Mouse (Mus musculus) midbrain, embryonic 14.5 days (tissue): ENCODE results near the gene Zmynd8. TPM values are rescaled to one million over a fixed set of nuclear protein-coding genes. Genes with fewer than 3 reads are reported as not detected.

Experiments
- ATAC-seq: fragments of 200-750 bp; cut with Nextera tagmentation; 2 replicates; pipeline ENCODE4 v1.8.0; 2017; ENCODE audit warnings: moderate number of reproducible peaks, moderate library complexity; ENCODE audit not compliant: low FRiP score, low TSS enrichment
- DNase-seq: peaks from one replicate; pipeline ENCODE4 v3.0.0-alpha.2; 2015
- H3K27ac ChIP-seq: fragments of 300-500 bp; sonication (generic); replicated peaks from 2 replicates; pipeline ENCODE4 v1.5.1; 2014; ENCODE audit warnings: mild to moderate bottlenecking, low read depth, low read length, moderate library complexity
- H3K27me3 ChIP-seq: fragments of 300-500 bp; sonication (generic); 2 replicates; pipeline ENCODE4 v1.6.1; 2014; ENCODE audit warnings: low read length, control low read depth, mixed read lengths; ENCODE audit not compliant: control insufficient read depth, insufficient read depth
- H3K36me3 ChIP-seq: fragments of 300-500 bp; sonication (generic); 2 replicates; pipeline ENCODE4 v1.6.1; 2014; ENCODE audit warnings: low read length, control low read depth; ENCODE audit not compliant: control insufficient read depth, insufficient read depth
- H3K4me1 ChIP-seq: fragments of 300-500 bp; sonication (generic); 2 replicates; pipeline ENCODE4 v1.6.1; 2014; ENCODE audit warnings: mild to moderate bottlenecking, antibody characterized with exemption, low read length, control low read depth; ENCODE audit not compliant: control insufficient read depth, insufficient read depth
- H3K4me2 ChIP-seq: fragments of 300-500 bp; sonication (generic); 2 replicates; pipeline ENCODE4 v1.6.1; 2014; ENCODE audit warnings: mild to moderate bottlenecking, low read length, moderate library complexity
- H3K4me3 ChIP-seq: fragments of 300-500 bp; sonication (generic); replicated peaks from 2 replicates; pipeline ENCODE4 v1.5.1; 2014; ENCODE audit warnings: low read depth, low read length
- H3K9ac ChIP-seq: fragments of 300-500 bp; sonication (generic); replicated peaks from 2 replicates; pipeline ENCODE4 v1.6.1; 2014; ENCODE audit warnings: mild to moderate bottlenecking, low read length, moderate library complexity
- H3K9me3 ChIP-seq: fragments of 300-500 bp; sonication (generic); 2 replicates; pipeline ENCODE4 v1.6.1; 2016; ENCODE audit warnings: low read length, control low read depth, mixed read lengths; ENCODE audit not compliant: control insufficient read depth
- WGBS: fragments of 180-500 bp; shearing (Covaris S2); extraction: QIAGEN DNeasy Blood & Tissue Kit; methylation state at CpG from one replicate; pipeline ENCODE4 v1.1.7; 2014; 5-methylcytosine and 5-hydroxymethylcytosine counted together
- polyA plus RNA-seq: library from polyadenylated mRNA; unstranded; fragments of >200 nt; fragmentation: Nextera tagmentation; extraction: Ambion mirVana; gene quantifications from 2 replicates; pipeline ENCODE4 v1.2.1, GENCODE M21; 2014

Gene Zmynd8
- polyA plus RNA-seq, 1 experiment from 2014 or later, result 64.4 TPM

GRCm38 (mm10) chr2:165845490-165845889 lies 53.3 kb downstream of the Zmynd8 start:
- H3K4me1 ChIP-seq, result peaks cover 18% of the 10 kb centered on the region
- 86% methylated on average over 22 of the region's 22 CpGs for WGBS
- H3K4me3 ChIP-seq, result no peak overlapping the region
- no peak overlapping the region for H3K9ac ChIP-seq
- ATAC-seq (no peak), DNase-seq (no peak)
- no peaks in the 10 kb centered on the region for H3K27me3 ChIP-seq
- H3K9me3 ChIP-seq, result no peaks in the 10 kb centered on the region
- H3K36me3 ChIP-seq, result peaks cover 83% of the 10 kb centered on the region
- H3K27ac ChIP-seq, result no peak overlapping the region
- no peak overlapping the region for H3K4me2 ChIP-seq

- Histone ChIP-seq H3K4me3 (no peak overlapping the region), H3K36me3 (peaks cover 89% of the 10 kb centered on the region), H3K9ac (no peak overlapping the region), H3K4me2 (no peak overlapping the region), H3K27ac (no peak overlapping the region), H3K27me3 (no peaks in the 10 kb centered on the region), H3K4me1 (peaks cover 14% of the 10 kb centered on the region), H3K9me3 (no peaks in the 10 kb centered on the region)
- DNase-seq, result no peak
- ATAC-seq, result no peak
- WGBS, result 95% methylated on average over 6 of the region's 6 CpGs
Observed at GRCm38 (mm10) chr2:165843350-165843749, 55.5 kb downstream of the Zmynd8 start.

- H3K4me1 ChIP-seq, result peaks cover 19% of the 10 kb centered on the region
- H3K36me3 ChIP-seq, result peaks cover 93% of the 10 kb centered on the region
- ATAC-seq, result no peak
- no peak overlapping the region for H3K4me2 ChIP-seq
- no peaks in the 10 kb centered on the region for H3K9me3 ChIP-seq
- 96% methylated on average over 10 of the region's 10 CpGs for WGBS
- no peak overlapping the region for H3K9ac ChIP-seq
- H3K27ac ChIP-seq, result no peak overlapping the region
- H3K27me3 ChIP-seq, result no peaks in the 10 kb centered on the region
- DNase-seq, result no peak
- no peak overlapping the region for H3K4me3 ChIP-seq
Observed at GRCm38 (mm10) chr2:165842241-165842640, 56.6 kb downstream of the Zmynd8 start.

GRCm38 (mm10) chr2:165841805-165842204 lies 57.0 kb downstream of the Zmynd8 start:
- Histone ChIP-seq H3K36me3 (peaks cover 97% of the 10 kb centered on the region), H3K27me3 (no peaks in the 10 kb centered on the region), H3K4me1 (peaks cover 19% of the 10 kb centered on the region), H3K9me3 (no peaks in the 10 kb centered on the region), H3K27ac (no peak overlapping the region), H3K4me3 (no peak overlapping the region), H3K4me2 (no peak overlapping the region), H3K9ac (no peak overlapping the region)
- 92% methylated on average over 6 of the region's 6 CpGs for WGBS
- ATAC-seq (no peak), DNase-seq (no peak)

GRCm38 (mm10) chr2:165840852-165841251 lies 58.0 kb downstream of the Zmynd8 start:
- Histone ChIP-seq H3K4me1 (peaks cover 19% of the 10 kb centered on the region), H3K4me2 (no peak overlapping the region), H3K27ac (no peak overlapping the region), H3K36me3 (peaks cover 97% of the 10 kb centered on the region), H3K9me3 (no peaks in the 10 kb centered on the region), H3K9ac (no peak overlapping the region), H3K27me3 (no peaks in the 10 kb centered on the region), H3K4me3 (no peak overlapping the region)
- ATAC-seq, result no peak
- DNase-seq, result no peak
- 94% methylated on average over 7 of the region's 7 CpGs for WGBS

GRCm38 (mm10) chr2:165839317-165839652 lies 59.5 kb downstream of the Zmynd8 start:
- peak overlapping the region; percentile 80 for H3K27ac ChIP-seq
- H3K4me2 ChIP-seq, result no peak overlapping the region
- 49% methylated on average over 2 of the region's 2 CpGs for WGBS
- no peak for ATAC-seq
- DNase-seq, result no peak
- H3K36me3 ChIP-seq, result peaks cover 96% of the 10 kb centered on the region
- no peaks in the 10 kb centered on the region for H3K9me3 ChIP-seq
- H3K27me3 ChIP-seq, result no peaks in the 10 kb centered on the region
- peaks cover 19% of the 10 kb centered on the region for H3K4me1 ChIP-seq
- no peak overlapping the region for H3K9ac ChIP-seq
- no peak overlapping the region for H3K4me3 ChIP-seq

- Histone ChIP-seq H3K4me3 (no peak overlapping the region), H3K4me1 (peaks cover 19% of the 10 kb centered on the region), H3K9ac (0 out of 2 replicates have a peak overlapping the region, but pooled peaks have one; percentile 13), H3K27me3 (no peaks in the 10 kb centered on the region), H3K4me2 (no peak overlapping the region), H3K27ac (peak overlapping the region; percentile 80), H3K36me3 (peaks cover 96% of the 10 kb centered on the region), H3K9me3 (no peaks in the 10 kb centered on the region)
- 49% methylated on average over 23 of the region's 23 CpGs for WGBS
- ATAC-seq, result peak; percentile 31; the same call in 1 of the 2 replicates
- DNase-seq, result peak; percentile 67
Observed at GRCm38 (mm10) chr2:165838606-165839316, 60.1 kb downstream of the Zmynd8 start.

GRCm38 (mm10) chr2:165834601-165835000 lies 64.2 kb downstream of the Zmynd8 start:
- H3K36me3 ChIP-seq, result peaks cover 85% of the 10 kb centered on the region
- no peak overlapping the region for H3K27ac ChIP-seq
- peaks cover 19% of the 10 kb centered on the region for H3K4me1 ChIP-seq
- H3K4me3 ChIP-seq, result no peak overlapping the region
- ATAC-seq (no peak), DNase-seq (no peak)
- WGBS, result 92% methylated on average over 13 of the region's 13 CpGs
- no peaks in the 10 kb centered on the region for H3K27me3 ChIP-seq
- H3K4me2 ChIP-seq, result no peak overlapping the region
- no peaks in the 10 kb centered on the region for H3K9me3 ChIP-seq
- H3K9ac ChIP-seq, result no peak overlapping the region

GRCm38 (mm10) chr2:165833468-165833867 lies 65.3 kb downstream of the Zmynd8 start:
- peaks cover 83% of the 10 kb centered on the region for H3K36me3 ChIP-seq
- ATAC-seq, result no peak

More at GRCm38 (mm10) chr2:165833468-165833867, 65.3 kb downstream of the Zmynd8 start:
- no peak for DNase-seq
- H3K4me2 ChIP-seq, result no peak overlapping the region
- no peak overlapping the region for H3K4me3 ChIP-seq
- no peaks in the 10 kb centered on the region for H3K27me3 ChIP-seq
- peaks cover 9% of the 10 kb centered on the region for H3K4me1 ChIP-seq
- WGBS, result 67% methylated on average over 9 of the region's 9 CpGs
- no peaks in the 10 kb centered on the region for H3K9me3 ChIP-seq
- no peak overlapping the region for H3K27ac ChIP-seq
- H3K9ac ChIP-seq, result no peak overlapping the region
